Mouse (Mus musculus) hindbrain, postnatal 0 days (tissue): Measurements from ENCODE around the gene Car5a. TPM values are rescaled to one million over a fixed set of nuclear protein-coding genes. Genes with fewer than 3 reads are reported as not detected.

Source experiments
- ATAC-seq: fragments of 200-750 bp; cut with Nextera tagmentation; 2 replicates; pipeline ENCODE4 v1.8.0; 2017; ENCODE audit warnings: mild to moderate bottlenecking, moderate TSS enrichment, moderate library complexity
- DNase-seq: peaks from one replicate; pipeline ENCODE4 v3.0.0-alpha.2; 2015; ENCODE audit warnings: low spot score
- H3K27ac ChIP-seq: fragments of 300-500 bp; sonication (generic); 2 replicates; pipeline ENCODE4 v1.5.1; 2014; ENCODE audit warnings: mild to moderate bottlenecking
- H3K27me3 ChIP-seq: fragments of 300-500 bp; sonication (generic); 2 replicates; pipeline ENCODE4 v1.6.1; 2014; ENCODE audit warnings: low read length, mixed read lengths; ENCODE audit not compliant: insufficient read depth
- H3K36me3 ChIP-seq: fragments of 300-500 bp; sonication (generic); 2 replicates; pipeline ENCODE4 v1.6.1; 2014; ENCODE audit warnings: low read length, mixed read lengths; ENCODE audit not compliant: insufficient read depth
- H3K4me1 ChIP-seq: fragments of 300-500 bp; sonication (generic); 2 replicates; pipeline ENCODE4 v1.6.1; 2014; ENCODE audit warnings: antibody characterized with exemption, low read length, mixed read lengths; ENCODE audit not compliant: insufficient read depth
- H3K4me2 ChIP-seq: fragments of 300-500 bp; sonication (generic); 2 replicates; pipeline ENCODE4 v1.6.1; 2014; ENCODE audit warnings: low read depth, mild to moderate bottlenecking, low read length, moderate library complexity, mixed read lengths
- H3K4me3 ChIP-seq: fragments of 300-500 bp; sonication (generic); 2 replicates; pipeline ENCODE4 v1.5.1; 2014; ENCODE audit warnings: low read length
- H3K9ac ChIP-seq: fragments of 300-500 bp; sonication (generic); replicated peaks from 2 replicates; pipeline ENCODE4 v1.6.1; 2014; ENCODE audit warnings: mild to moderate bottlenecking, low read length, moderate library complexity, mixed read lengths
- H3K9me3 ChIP-seq: fragments of 300-500 bp; sonication (generic); 2 replicates; pipeline ENCODE4 v1.6.1; 2016; ENCODE audit warnings: low read length, mixed read lengths
- CTCF ChIP-seq: IDR thresholded peaks from 2 replicates; pipeline ENCODE4 v1.5.1; 2016; ENCODE audit warnings: antibody characterized with exemption, control low read depth, low read depth
- whole genome bisulfite sequencing: fragments of 180-500 bp; shearing (Covaris S2); extraction: QIAGEN DNeasy Blood & Tissue Kit; methylation state at CpG from one replicate; pipeline ENCODE4 v1.1.7; 2014; 5-methylcytosine and 5-hydroxymethylcytosine counted together
- polyA plus RNA-seq: library from polyadenylated mRNA; unstranded; fragments of >200 nt; fragmentation: Nextera tagmentation; extraction: Ambion mirVana; gene quantifications from 2 replicates; pipeline ENCODE4 v1.2.1, GENCODE M21; 2015
- total RNA-seq: library from RNA; depleted of rRNA; stranded (reverse); fragments of >200 nt; gene quantifications from 2 replicates; pipeline ENCODE4 v1.2.3, GENCODE M21; 2014

Gene Car5a
- total and polyA plus RNA-seq, 2 experiments from 2014 or later, result 0.23 to 0.42 TPM

- 86% methylated on average over 4 of the region's 4 CpGs for WGBS
- no peak for TF ChIP-seq CTCF
- H3K36me3 ChIP-seq, result no peaks in the 10 kb centered on the region
- no peaks in the 10 kb centered on the region for H3K9me3 ChIP-seq
- no peak for ATAC-seq
- H3K9ac ChIP-seq, result no peak overlapping the region
- no peak overlapping the region for H3K4me2 ChIP-seq
- no peak overlapping the region for H3K27ac ChIP-seq
- H3K27me3 ChIP-seq, result no peaks in the 10 kb centered on the region
- DNase-seq, result no peak
- no peak overlapping the region for H3K4me3 ChIP-seq
- H3K4me1 ChIP-seq, result peaks cover 11% of the 10 kb centered on the region
Observed at GRCm38 (mm10) chr8:121930047-121930446, 14.7 kb downstream of the Car5a start.

GRCm38 (mm10) chr8:121927316-121927715 is 17.4 kb downstream of the Car5a start:
- Histone ChIP-seq H3K27me3 (no peaks in the 10 kb centered on the region), H3K9ac (no peak overlapping the region), H3K4me2 (no peak overlapping the region), H3K27ac (no peak overlapping the region), H3K4me1 (no peaks in the 10 kb centered on the region), H3K4me3 (no peak overlapping the region), H3K36me3 (no peaks in the 10 kb centered on the region), H3K9me3 (no peaks in the 10 kb centered on the region)
- DNase-seq, result peak; percentile 76
- TF ChIP-seq CTCF, result peak; percentile 70
- WGBS, result 47% methylated on average over 8 of the region's 8 CpGs
- ATAC-seq, result peak; percentile 46

GRCm38 (mm10) chr8:121926266-121926665 is 18.4 kb downstream of the Car5a start:
- Histone ChIP-seq H3K9me3 (no peaks in the 10 kb centered on the region), H3K4me1 (no peaks in the 10 kb centered on the region), H3K36me3 (no peaks in the 10 kb centered on the region), H3K9ac (no peak overlapping the region), H3K4me3 (no peak overlapping the region), H3K27ac (no peak overlapping the region), H3K27me3 (no peaks in the 10 kb centered on the region), H3K4me2 (no peak overlapping the region)
- DNase-seq, result no peak
- no peak for ATAC-seq
- TF ChIP-seq CTCF, result no peak
- WGBS, result 70% methylated on average over 8 of the region's 8 CpGs

- DNase-seq (peak; percentile 93), ATAC-seq (0 out of 2 replicates have a peak, but pooled peaks have one; percentile 43)
- no peaks in the 10 kb centered on the region for H3K4me1 ChIP-seq
- 28% methylated on average over 10 of the region's 10 CpGs for WGBS
- H3K27ac ChIP-seq, result no peak overlapping the region
- no peak overlapping the region for H3K4me3 ChIP-seq
- no peak overlapping the region for H3K9ac ChIP-seq
- H3K36me3 ChIP-seq, result no peaks in the 10 kb centered on the region
- H3K9me3 ChIP-seq, result no peaks in the 10 kb centered on the region
- TF ChIP-seq CTCF, result peak; percentile 97
- no peak overlapping the region for H3K4me2 ChIP-seq
- no peaks in the 10 kb centered on the region for H3K27me3 ChIP-seq
Observed at GRCm38 (mm10) chr8:121925624-121926023, 19.1 kb downstream of the Car5a start.

- H3K9ac ChIP-seq, result no peak overlapping the region
- no peak overlapping the region for H3K4me2 ChIP-seq
- DNase-seq (no peak), ATAC-seq (no peak)
- H3K27me3 ChIP-seq, result no peaks in the 10 kb centered on the region
- H3K27ac ChIP-seq, result no peak overlapping the region
- no peaks in the 10 kb centered on the region for H3K4me1 ChIP-seq
- H3K9me3 ChIP-seq, result no peaks in the 10 kb centered on the region
- no peak overlapping the region for H3K4me3 ChIP-seq
- no peaks in the 10 kb centered on the region for H3K36me3 ChIP-seq
- no peak for TF ChIP-seq CTCF
- 86% methylated on average over 5 of the region's 5 CpGs for WGBS
Observed at GRCm38 (mm10) chr8:121924681-121925080, 20.0 kb downstream of the Car5a start.

GRCm38 (mm10) chr8:121922101-121922500 is 22.6 kb downstream of the Car5a start:
- TF ChIP-seq CTCF, result no peak
- peak; percentile 37 for DNase-seq
- 59% methylated on average over 8 of the region's 8 CpGs for WGBS
- no peak overlapping the region for H3K9ac ChIP-seq
- H3K4me1 ChIP-seq, result no peaks in the 10 kb centered on the region
- no peaks in the 10 kb centered on the region for H3K27me3 ChIP-seq
- peak overlapping the region; percentile 54; the same call in 1 of the 2 replicates for H3K27ac ChIP-seq
- H3K4me2 ChIP-seq, result no peak overlapping the region
- no peak overlapping the region for H3K4me3 ChIP-seq
- ATAC-seq, result peak; percentile 56; the same call in 1 of the 2 replicates
- H3K36me3 ChIP-seq, result no peaks in the 10 kb centered on the region
- no peaks in the 10 kb centered on the region for H3K9me3 ChIP-seq

GRCm38 (mm10) chr8:121921582-121921981 is 23.1 kb downstream of the Car5a start:
- peak overlapping the region; percentile 54 for H3K27ac ChIP-seq
- WGBS, result 74% methylated on average over 8 of the region's 8 CpGs
- no peak for DNase-seq
- H3K36me3 ChIP-seq, result no peaks in the 10 kb centered on the region
- no peak overlapping the region for H3K9ac ChIP-seq
- H3K4me3 ChIP-seq, result no peak overlapping the region
- H3K4me2 ChIP-seq, result no peak overlapping the region
- no peak for TF ChIP-seq CTCF
- H3K27me3 ChIP-seq, result no peaks in the 10 kb centered on the region
- no peaks in the 10 kb centered on the region for H3K9me3 ChIP-seq
- no peak for ATAC-seq
- H3K4me1 ChIP-seq, result no peaks in the 10 kb centered on the region
